Mouse (Mus musculus) midbrain, embryonic 16.5 days (tissue): Measurements from ENCODE around the gene Gm21149. TPM values are rescaled to one million over a fixed set of nuclear protein-coding genes. Genes with fewer than 3 reads are reported as not detected.
"Not testable (repeated sequence)": the region's sequence is repeated elsewhere in the genome, so short reads cannot be mapped to it uniquely, and the experiment has no call there.

Experiments
- ATAC-seq: fragments of 200-750 bp; cut with Nextera tagmentation; 2 replicates; pipeline ENCODE4 v1.8.0; 2017; ENCODE audit warnings: moderate TSS enrichment
- H3K27ac ChIP-seq: fragments of 300-500 bp; sonication (generic); 2 replicates; pipeline ENCODE4 v1.5.1; 2014; ENCODE audit warnings: mild to moderate bottlenecking, low read length, mixed read lengths
- H3K27me3 ChIP-seq: fragments of 300-500 bp; sonication (generic); 2 replicates; pipeline ENCODE4 v1.6.1; 2014; ENCODE audit warnings: low read depth, low read length, mixed read lengths; ENCODE audit not compliant: control insufficient read depth, insufficient read depth
- H3K36me3 ChIP-seq: fragments of 300-500 bp; sonication (generic); 2 replicates; pipeline ENCODE4 v1.6.1; 2014; ENCODE audit warnings: mild to moderate bottlenecking, low read length, moderate library complexity, mixed read lengths; ENCODE audit not compliant: control insufficient read depth, insufficient read depth
- H3K4me1 ChIP-seq: fragments of 300-500 bp; sonication (generic); 2 replicates; pipeline ENCODE4 v1.6.1; 2014; ENCODE audit warnings: mild to moderate bottlenecking, low read length, mixed read lengths; ENCODE audit not compliant: control insufficient read depth, insufficient read depth
- H3K4me2 ChIP-seq: fragments of 300-500 bp; sonication (generic); 2 replicates; pipeline ENCODE4 v1.6.1; 2014; ENCODE audit warnings: mild to moderate bottlenecking, low read length, mixed read lengths
- H3K4me3 ChIP-seq: fragments of 300-500 bp; sonication (generic); 2 replicates; pipeline ENCODE4 v1.5.1; 2014; ENCODE audit warnings: low read depth, mild to moderate bottlenecking, low read length, moderate library complexity, mixed read lengths
- H3K9ac ChIP-seq: fragments of 300-500 bp; sonication (generic); 2 replicates; pipeline ENCODE4 v1.6.1; 2014; ENCODE audit warnings: low read depth, low read length, mixed read lengths
- H3K9me3 ChIP-seq: fragments of 300-500 bp; sonication (generic); replicated peaks from 2 replicates; pipeline ENCODE4 v1.6.1; 2014; ENCODE audit warnings: mild to moderate bottlenecking, low read length, mixed read lengths; ENCODE audit not compliant: control insufficient read depth, poor library complexity, severe bottlenecking
- WGBS: fragments of 180-500 bp; shearing (Covaris S2); extraction: QIAGEN DNeasy Blood & Tissue Kit; methylation state at CpG from one replicate; pipeline ENCODE4 v1.1.7; 2014; 5-methylcytosine and 5-hydroxymethylcytosine counted together
- polyA plus RNA-seq: library from polyadenylated mRNA; unstranded; fragments of >200 nt; fragmentation: Nextera tagmentation; extraction: Ambion mirVana; gene quantifications from 2 replicates; pipeline ENCODE4 v1.2.1, GENCODE M21; 2015

Gene Gm21149
- polyA plus RNA-seq, result not detected in 2 replicates

- H3K27me3 ChIP-seq, H3K27ac ChIP-seq, ATAC-seq, H3K36me3 ChIP-seq, H3K9ac ChIP-seq, H3K4me3 ChIP-seq, H3K4me2 ChIP-seq, H3K4me1 ChIP-seq: not testable (repeated sequence)
- WGBS, result 51% methylated on average over 1 of the region's 1 CpGs
- H3K9me3 ChIP-seq, result peaks cover 19% of the 10 kb centered on the region
Measured at GRCm38 (mm10) chr5:15476423-15476822, at the start of gene Gm21149. Gene Gm21149 (minus strand): TSS chr5:15476523.

GRCm38 (mm10) chr5:15522470-15522869 is 46.1 kb upstream of the Gm21149 start:
- not testable (repeated sequence) for H3K9ac ChIP-seq, ATAC-seq, H3K27ac ChIP-seq, H3K4me3 ChIP-seq, H3K4me1 ChIP-seq, H3K9me3 ChIP-seq, H3K4me2 ChIP-seq, H3K36me3 ChIP-seq, H3K27me3 ChIP-seq

GRCm38 (mm10) chr5:15522028-15522427 is 45.7 kb upstream of the Gm21149 start:
- not testable (repeated sequence) for H3K27me3 ChIP-seq, H3K27ac ChIP-seq, H3K36me3 ChIP-seq, H3K4me2 ChIP-seq, H3K4me1 ChIP-seq, H3K9ac ChIP-seq, H3K4me3 ChIP-seq, H3K9me3 ChIP-seq, ATAC-seq
- 26% methylated on average over 2 of the region's 2 CpGs for WGBS

GRCm38 (mm10) chr5:15520418-15520817 is 44.1 kb upstream of the Gm21149 start:
- H3K4me3 ChIP-seq, H3K27me3 ChIP-seq, H3K4me1 ChIP-seq, ATAC-seq, H3K9me3 ChIP-seq, H3K36me3 ChIP-seq, H3K27ac ChIP-seq, H3K9ac ChIP-seq, H3K4me2 ChIP-seq: not testable (repeated sequence)
- 25% methylated on average over 5 of the region's 5 CpGs for WGBS

GRCm38 (mm10) chr5:15517150-15517549 is 40.8 kb upstream of the Gm21149 start:
- H3K4me1 ChIP-seq, H3K9me3 ChIP-seq, ATAC-seq, H3K27ac ChIP-seq, H3K27me3 ChIP-seq, H3K4me2 ChIP-seq, H3K36me3 ChIP-seq, H3K9ac ChIP-seq, H3K4me3 ChIP-seq: not testable (repeated sequence)
- WGBS, result 77% methylated on average over 2 of the region's 2 CpGs

- H3K27ac ChIP-seq, H3K27me3 ChIP-seq, H3K36me3 ChIP-seq, H3K4me2 ChIP-seq, H3K9ac ChIP-seq, H3K4me3 ChIP-seq, ATAC-seq, H3K4me1 ChIP-seq: not testable (repeated sequence)
- WGBS, result 63% methylated on average over 3 of the region's 3 CpGs
- H3K9me3 ChIP-seq, result peaks cover 23% of the 10 kb centered on the region
Measured at GRCm38 (mm10) chr5:15512236-15512635, 35.9 kb upstream of the Gm21149 start.

- not testable (repeated sequence) for H3K36me3 ChIP-seq, H3K4me1 ChIP-seq, H3K9ac ChIP-seq, H3K27me3 ChIP-seq, H3K4me2 ChIP-seq, ATAC-seq, H3K27ac ChIP-seq, H3K4me3 ChIP-seq
- 82% methylated on average over 1 of the region's 1 CpGs for WGBS
- peaks cover 23% of the 10 kb centered on the region for H3K9me3 ChIP-seq
Measured at GRCm38 (mm10) chr5:15509911-15510310, 33.6 kb upstream of the Gm21149 start.

GRCm38 (mm10) chr5:15508460-15509451 is 32.4 kb upstream of the Gm21149 start:
- H3K4me2 ChIP-seq, H3K36me3 ChIP-seq, H3K9ac ChIP-seq, H3K27me3 ChIP-seq, H3K4me1 ChIP-seq, H3K27ac ChIP-seq, H3K4me3 ChIP-seq, ATAC-seq: not testable (repeated sequence)
- peaks cover 23% of the 10 kb centered on the region for H3K9me3 ChIP-seq
- WGBS, result 69% methylated on average over 6 of the region's 6 CpGs

- 68% methylated on average over 6 of the region's 6 CpGs for whole genome bisulfite sequencing
- H3K4me2 ChIP-seq, H3K36me3 ChIP-seq, H3K9ac ChIP-seq, H3K27me3 ChIP-seq, H3K4me1 ChIP-seq, H3K4me3 ChIP-seq, H3K27ac ChIP-seq: not testable (repeated sequence)
- H3K9me3 ChIP-seq, result peaks cover 23% of the 10 kb centered on the region
- peak; percentile 72 for ATAC-seq
Measured at GRCm38 (mm10) chr5:15507757-15508459, 31.6 kb upstream of the Gm21149 start.
